Mouse (Mus musculus): ENCODE results near the gene Brd2. TPM values are rescaled to one million over a fixed set of nuclear protein-coding genes. Genes with fewer than 3 reads are reported as not detected.

Brd2 gene
- polyA plus RNA-seq, 1 experiment = 257 TPM

- DNase-seq = no peak
- H3K36me3 ChIP-seq (ENCODE audit: control insufficient read depth, insufficient read depth, low read length) = no peaks in the 10 kb centered on the region
- H3K27me3 ChIP-seq (ENCODE audit: control insufficient read depth, insufficient read depth, low read length) = no peaks in the 10 kb centered on the region
- 41% methylated on average over 4 of the region's 4 CpGs for WGBS
- TF ChIP-seq POLR2A (IDR thresholded peaks at IDR 0.05; ENCODE audit: control insufficient read depth, extremely low read depth, insufficient read depth, low read length, poor library complexity) = no peak
- no peak for TF ChIP-seq CTCF (IDR thresholded peaks at IDR 0.05; ENCODE audit: borderline replicate concordance, control insufficient read depth, extremely low read depth, insufficient read depth, low read length, poor library complexity)
- no peak overlapping the region for H3K27ac ChIP-seq (ENCODE audit: control insufficient read depth, insufficient read depth, low read length)
- no peak overlapping the region for H3K4me3 ChIP-seq (ENCODE audit: control insufficient read depth, insufficient read depth, low read length)
- peaks cover 35% of the 10 kb centered on the region for H3K4me1 ChIP-seq (replicated peaks; ENCODE audit: control insufficient read depth, insufficient read depth, low read length)
Observed at GRCm38 (mm10) chr17:34141448-34141847, 19.0 kb upstream of the Brd2 start.

- 83% methylated on average over 5 of the region's 5 CpGs for WGBS
- Histone ChIP-seq H3K27me3 (ENCODE audit: control insufficient read depth, insufficient read depth, low read length) (no peaks in the 10 kb centered on the region), H3K36me3 (ENCODE audit: control insufficient read depth, insufficient read depth, low read length) (no peaks in the 10 kb centered on the region), H3K4me1 (replicated peaks; ENCODE audit: control insufficient read depth, insufficient read depth, low read length) (peaks cover 44% of the 10 kb centered on the region), H3K4me3 (ENCODE audit: control insufficient read depth, insufficient read depth, low read length) (no peak overlapping the region), H3K27ac (ENCODE audit: control insufficient read depth, insufficient read depth, low read length) (no peak overlapping the region)
- DNase-seq = no peak
- no peak for TF ChIP-seq POLR2A (IDR thresholded peaks at IDR 0.05; ENCODE audit: control insufficient read depth, extremely low read depth, insufficient read depth, low read length, poor library complexity)
- no peak for TF ChIP-seq CTCF (IDR thresholded peaks at IDR 0.05; ENCODE audit: borderline replicate concordance, control insufficient read depth, extremely low read depth, insufficient read depth, low read length, poor library complexity)
Observed at GRCm38 (mm10) chr17:34140240-34140639, 17.8 kb upstream of the Brd2 start.

- no peaks in the 10 kb centered on the region for H3K36me3 ChIP-seq (ENCODE audit: control insufficient read depth, insufficient read depth, low read length)
- WGBS = 93% methylated on average over 16 of the region's 16 CpGs
- no peak overlapping the region for H3K4me3 ChIP-seq (ENCODE audit: control insufficient read depth, insufficient read depth, low read length)
- H3K27me3 ChIP-seq (ENCODE audit: control insufficient read depth, insufficient read depth, low read length) = no peaks in the 10 kb centered on the region
- TF ChIP-seq CTCF (IDR thresholded peaks at IDR 0.05; ENCODE audit: borderline replicate concordance, control insufficient read depth, extremely low read depth, insufficient read depth, low read length, poor library complexity) (no peak), POLR2A (IDR thresholded peaks at IDR 0.05; ENCODE audit: control insufficient read depth, extremely low read depth, insufficient read depth, low read length, poor library complexity) (no peak)
- DNase-seq = no peak
- H3K4me1 ChIP-seq (replicated peaks; ENCODE audit: control insufficient read depth, insufficient read depth, low read length) = peaks cover 36% of the 10 kb centered on the region
- H3K27ac ChIP-seq (ENCODE audit: control insufficient read depth, insufficient read depth, low read length) = no peak overlapping the region
Observed at GRCm38 (mm10) chr17:34139416-34139815, 17.0 kb upstream of the Brd2 start.

- 85% methylated on average over 7 of the region's 7 CpGs for WGBS
- no peak overlapping the region for H3K27ac ChIP-seq (ENCODE audit: control insufficient read depth, insufficient read depth, low read length)
- no peaks in the 10 kb centered on the region for H3K36me3 ChIP-seq (ENCODE audit: control insufficient read depth, insufficient read depth, low read length)
- peaks cover 31% of the 10 kb centered on the region for H3K4me1 ChIP-seq (replicated peaks; ENCODE audit: control insufficient read depth, insufficient read depth, low read length)
- no peak overlapping the region for H3K4me3 ChIP-seq (ENCODE audit: control insufficient read depth, insufficient read depth, low read length)
- TF ChIP-seq POLR2A (IDR thresholded peaks at IDR 0.05; ENCODE audit: control insufficient read depth, extremely low read depth, insufficient read depth, low read length, poor library complexity) (no peak), CTCF (IDR thresholded peaks at IDR 0.05; ENCODE audit: borderline replicate concordance, control insufficient read depth, extremely low read depth, insufficient read depth, low read length, poor library complexity) (no peak)
- DNase-seq = no peak
- H3K27me3 ChIP-seq (ENCODE audit: control insufficient read depth, insufficient read depth, low read length) = no peaks in the 10 kb centered on the region
Observed at GRCm38 (mm10) chr17:34138655-34139054, 16.2 kb upstream of the Brd2 start.

- Histone ChIP-seq H3K4me3 (ENCODE audit: control insufficient read depth, insufficient read depth, low read length) (no peak overlapping the region), H3K4me1 (replicated peaks; ENCODE audit: control insufficient read depth, insufficient read depth, low read length) (peaks cover 22% of the 10 kb centered on the region), H3K27ac (ENCODE audit: control insufficient read depth, insufficient read depth, low read length) (no peak overlapping the region), H3K27me3 (ENCODE audit: control insufficient read depth, insufficient read depth, low read length) (no peaks in the 10 kb centered on the region), H3K36me3 (ENCODE audit: control insufficient read depth, insufficient read depth, low read length) (no peaks in the 10 kb centered on the region)
- 93% methylated on average over 7 of the region's 7 CpGs for WGBS
- DNase-seq = no peak
- TF ChIP-seq CTCF (IDR thresholded peaks at IDR 0.05; ENCODE audit: borderline replicate concordance, control insufficient read depth, extremely low read depth, insufficient read depth, low read length, poor library complexity) = no peak
Observed at GRCm38 (mm10) chr17:34137601-34138000, 15.2 kb upstream of the Brd2 start.

- peak; percentile 100 for TF ChIP-seq CTCF (IDR thresholded peaks at IDR 0.05; ENCODE audit: borderline replicate concordance, control insufficient read depth, extremely low read depth, insufficient read depth, low read length, poor library complexity)
- TF ChIP-seq POLR2A (IDR thresholded peaks at IDR 0.05; ENCODE audit: control insufficient read depth, extremely low read depth, insufficient read depth, low read length, poor library complexity) = 0 out of 2 replicates have a peak, but pooled peaks have one; percentile 27
- H3K27me3 ChIP-seq (ENCODE audit: control insufficient read depth, insufficient read depth, low read length) = no peaks in the 10 kb centered on the region
- 4% methylated on average over 31 of the region's 31 CpGs for WGBS
- H3K36me3 ChIP-seq (ENCODE audit: control insufficient read depth, insufficient read depth, low read length) = no peaks in the 10 kb centered on the region
- peak; percentile 99 for DNase-seq
- peak overlapping the region; percentile 0; the same call in 1 of the 2 replicates for H3K27ac ChIP-seq (ENCODE audit: control insufficient read depth, insufficient read depth, low read length)
- H3K4me1 ChIP-seq (replicated peaks; ENCODE audit: control insufficient read depth, insufficient read depth, low read length) = peaks cover 21% of the 10 kb centered on the region
- peak overlapping the region; percentile 51 for H3K4me3 ChIP-seq (ENCODE audit: control insufficient read depth, insufficient read depth, low read length)
Observed at GRCm38 (mm10) chr17:34135297-34136224, 13.1 kb upstream of the Brd2 start.

Measured in thymus, adult 2 months (tissue).